In the genomic region with DNA sequence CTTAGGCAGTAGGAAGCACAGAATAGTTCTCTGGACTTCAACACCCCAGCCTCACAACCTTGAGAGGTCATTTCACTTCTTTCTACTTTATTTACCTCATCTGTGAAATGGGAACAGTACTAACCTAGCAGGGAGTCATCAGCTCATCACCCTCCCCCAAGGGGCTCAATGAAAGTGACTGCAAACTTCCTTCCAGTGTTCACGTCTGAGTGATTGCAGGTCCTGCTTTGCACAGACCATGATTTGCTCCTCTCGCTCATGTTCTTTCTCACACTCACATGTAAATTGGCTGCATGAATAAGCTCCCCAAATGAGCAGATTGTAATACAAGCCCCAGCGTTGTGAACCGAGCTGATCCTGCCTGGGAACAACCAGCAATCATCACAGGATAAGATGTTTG, we compare ENCODE assay signal across 12 mouse cellular contexts.
"Had no signal": no experiment of that assay in that cellular context is flagged by ENCODE, and none has a peak within 500 bp of the region (broad histone marks: within the 10 kb centered on the region; RNA-seq: fewer than 3 reads in every experiment).

No protein-coding gene starts in this region.

- DNase-seq: gastrocnemius, adult 2 months; gastrocnemius, postnatal 10 days; gastrocnemius, postnatal 25 days; heart, adult 2 months; heart, postnatal 10 days; heart, postnatal 4 days; kidney, adult 18-20 months; kidney, adult 8-10 months; kidney, postnatal 10 days; kidney, postnatal 25 days; kidney, postnatal 4 days; liver had no signal
